Mouse (Mus musculus): ENCODE measurements around the gene Tdrd7.

Tdrd7 gene

DNA sequence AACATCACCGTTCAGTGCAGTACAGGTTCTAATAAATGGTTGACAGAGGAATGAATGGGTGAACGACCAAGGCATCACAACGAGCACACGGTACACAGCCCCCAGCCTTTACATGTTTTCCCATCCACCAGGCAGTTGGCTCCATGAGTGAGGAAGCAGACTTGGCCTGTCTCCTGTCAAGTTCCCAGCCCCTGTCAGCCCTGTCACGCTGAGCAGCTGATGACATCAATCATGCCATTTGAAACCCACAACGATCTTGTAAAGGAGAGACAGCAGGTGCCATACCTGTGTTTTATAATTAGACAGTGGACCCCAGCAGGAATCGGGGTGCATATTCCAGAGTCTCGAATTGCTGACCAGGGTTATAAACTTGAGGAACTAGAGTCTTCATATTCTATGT is 78.2 kb downstream of the Tdrd7 start:
- no peak for DNase-seq

DNA sequence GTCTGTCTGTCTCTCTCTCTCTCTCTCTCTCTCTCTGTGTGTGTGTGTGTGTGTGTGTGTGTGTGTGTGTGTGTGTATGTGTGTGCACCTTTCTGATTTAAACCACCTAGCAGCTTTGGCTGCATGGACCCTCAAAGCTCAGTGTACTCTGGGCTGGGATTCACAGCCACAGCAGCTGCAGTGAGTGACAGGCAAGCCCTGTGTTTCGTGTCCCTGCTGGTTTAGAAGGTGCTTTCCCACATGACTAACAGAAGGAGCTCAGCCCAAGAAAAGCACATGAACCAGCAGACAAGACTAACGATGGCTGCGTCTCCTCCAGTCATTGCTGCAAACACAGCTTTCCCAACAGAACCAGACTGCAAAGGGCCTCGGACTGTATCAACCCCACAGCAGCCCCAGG is 82.8 kb downstream of the Tdrd7 start:
- no peak for DNase-seq

- no peak for DNase-seq
Measured at GRCm38 (mm10) chr4:46048418-46048817, 83.3 kb downstream of the Tdrd7 start.

- no peak for DNase-seq
Measured at GRCm38 (mm10) chr4:46053323-46054107, 88.4 kb downstream of the Tdrd7 start.

GRCm38 (mm10) chr4:46056163-46056562 is 91.0 kb downstream of the Tdrd7 start:
- DNase-seq, result no peak

DNA sequence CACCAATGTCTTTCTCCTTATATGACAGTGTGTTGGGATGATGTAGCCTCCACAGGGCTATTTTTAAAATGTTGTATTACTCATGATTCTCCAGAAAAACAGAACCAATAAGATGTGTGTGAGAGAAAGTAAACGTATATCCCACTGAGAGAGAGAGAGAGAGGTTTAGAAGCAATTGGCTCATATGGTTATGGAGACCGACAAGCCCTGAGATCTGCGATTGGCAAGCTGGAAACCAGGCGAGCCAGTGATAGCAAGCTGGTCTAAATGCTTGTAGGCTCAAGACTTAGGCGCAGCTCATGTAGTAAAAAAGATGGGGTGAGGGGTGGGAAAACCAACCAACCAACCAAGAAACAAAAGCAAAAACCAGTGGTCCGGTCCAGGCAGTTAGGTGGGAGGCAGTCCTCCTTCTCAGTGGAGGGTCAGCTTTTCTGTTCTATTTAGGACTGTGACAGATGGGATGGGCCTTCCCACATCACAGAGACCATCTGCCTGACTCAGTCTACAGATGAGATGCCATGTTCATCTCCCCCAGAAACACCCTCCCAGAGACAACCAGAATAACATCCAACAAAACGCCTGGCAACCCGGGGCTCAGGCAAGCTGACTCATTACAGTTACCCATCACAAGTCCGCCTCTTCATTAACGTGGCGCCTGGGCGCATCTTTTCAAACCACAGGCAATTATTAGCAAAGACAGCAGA is 96.3 kb downstream of the Tdrd7 start:
- DNase-seq, result no peak

GRCm38 (mm10) chr4:46063841-46064240 is 98.7 kb downstream of the Tdrd7 start:
- DNase-seq, result no peak

DNA sequence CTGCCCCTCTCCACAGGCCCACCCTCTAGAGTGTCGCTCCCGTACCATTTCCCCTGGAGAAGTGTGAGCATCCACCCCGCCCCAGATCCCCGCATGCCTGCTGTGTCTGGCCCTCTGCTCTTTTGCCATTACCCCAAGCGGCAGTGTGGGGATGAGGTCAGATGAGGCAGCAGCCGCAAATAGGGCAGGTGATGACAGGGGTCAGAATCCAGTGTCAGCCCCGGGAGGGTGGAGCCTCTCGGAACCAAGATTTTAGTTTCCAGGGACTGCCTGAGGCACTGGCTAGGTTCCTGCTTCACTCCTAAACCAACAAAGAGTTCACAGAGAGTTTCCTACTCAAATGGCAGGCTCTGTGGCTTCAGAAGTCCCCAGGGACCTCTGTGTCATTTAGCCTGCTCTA is 99.1 kb downstream of the Tdrd7 start:
- no peak for DNase-seq

GRCm38 (mm10) chr4:46064961-46065360 is 99.8 kb downstream of the Tdrd7 start:
- no peak for DNase-seq

DNA sequence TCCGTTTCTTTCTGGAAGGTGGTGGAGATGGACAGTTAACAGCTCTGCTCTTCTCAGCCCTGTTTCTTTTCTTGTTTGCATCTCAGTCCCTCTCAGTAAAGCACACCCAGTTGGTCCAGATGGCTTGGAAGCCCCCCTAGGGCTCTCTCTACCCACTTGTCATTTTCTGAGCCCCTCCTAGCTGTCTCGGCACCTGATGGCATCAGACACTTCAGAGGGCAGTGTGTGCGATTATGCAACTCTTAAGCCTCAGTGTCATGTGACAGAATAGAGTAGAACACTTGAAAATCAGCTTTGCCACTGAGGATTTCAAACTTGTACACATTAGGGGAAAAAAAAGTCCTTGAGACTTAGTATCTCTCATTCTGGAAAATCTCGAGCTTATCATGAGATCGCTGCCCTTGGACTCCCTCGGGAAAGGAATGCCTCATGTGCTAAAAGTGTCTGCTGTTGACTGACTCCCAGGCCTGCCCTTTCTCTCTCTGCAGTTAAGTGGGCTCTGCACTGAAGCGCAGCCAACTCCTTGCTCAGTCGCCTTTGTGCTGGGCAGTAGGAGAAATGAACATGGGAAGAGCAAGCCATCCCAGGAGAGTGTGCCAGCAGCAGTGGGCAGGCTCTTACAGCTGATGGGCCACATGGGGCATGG is 100.7 kb downstream of the Tdrd7 start:
- no peak for DNase-seq

DNA sequence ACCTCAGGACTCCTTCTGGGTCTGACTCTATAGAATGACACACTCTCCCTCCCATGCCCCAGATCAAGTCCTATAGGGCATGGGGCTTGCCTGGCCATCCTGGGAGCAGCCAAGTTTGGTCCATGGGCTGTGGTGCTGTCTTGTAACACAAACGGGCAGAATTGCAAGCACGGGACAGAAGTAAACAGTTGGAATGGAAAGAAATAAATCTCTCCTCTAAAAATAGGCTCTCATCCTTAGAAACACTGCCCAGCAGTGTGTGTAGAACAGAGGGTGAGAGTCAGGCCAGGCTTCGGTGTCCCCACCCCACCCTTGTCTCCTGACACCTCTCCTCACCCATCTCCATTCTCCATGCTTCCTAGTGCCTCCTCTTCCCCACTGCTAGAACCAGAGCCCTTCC is 102.9 kb downstream of the Tdrd7 start:
- no peak for DNase-seq

DNA sequence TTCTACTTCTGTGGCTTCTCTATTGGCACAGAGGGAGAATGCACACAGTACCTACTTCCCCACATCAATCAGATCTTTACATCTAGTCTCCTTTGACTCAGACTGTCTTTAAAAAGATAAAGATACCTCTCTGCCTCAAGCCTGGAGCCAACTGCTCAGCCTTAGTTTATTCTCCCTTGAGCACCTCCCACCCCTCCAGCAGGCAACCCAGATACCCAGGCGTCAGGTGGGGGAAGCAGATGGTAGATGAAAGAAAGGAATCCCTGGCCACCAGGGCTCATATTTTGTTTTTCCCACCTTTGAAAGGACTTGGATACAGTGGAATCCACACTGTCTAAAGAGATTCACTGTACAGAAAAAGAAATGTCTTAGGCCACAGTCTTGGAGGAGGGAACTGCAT is 103.4 kb downstream of the Tdrd7 start:
- DNase-seq, result no peak

GRCm38 (mm10) chr4:46069851-46070482 is 104.8 kb downstream of the Tdrd7 start:
- peak; percentile 77 for DNase-seq

GRCm38 (mm10) chr4:46072631-46073030 is 107.5 kb downstream of the Tdrd7 start:
- no peak for DNase-seq

DNA sequence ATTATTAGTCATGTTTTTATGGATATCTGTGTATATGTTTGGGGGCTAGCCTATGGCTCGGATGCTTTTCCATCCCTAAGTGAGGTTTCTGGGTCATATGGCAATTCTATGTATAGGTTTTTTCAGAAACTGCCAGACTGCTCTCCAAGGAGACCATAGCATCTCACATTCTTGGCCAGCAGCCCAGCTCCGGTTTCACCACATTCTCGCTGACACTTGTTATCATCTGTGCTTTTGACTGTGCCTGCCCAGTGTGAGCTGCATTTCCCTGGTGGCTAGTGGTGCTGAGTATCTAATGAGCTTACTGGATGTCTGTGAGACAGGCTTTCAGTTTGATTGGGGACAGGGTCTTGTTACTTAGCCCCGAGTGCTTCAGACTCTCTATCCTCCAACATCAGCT is 108.6 kb downstream of the Tdrd7 start:
- peak; percentile 68 for DNase-seq

- no peak for DNase-seq
Measured at GRCm38 (mm10) chr4:46075664-46076063, 110.5 kb downstream of the Tdrd7 start.

DNA sequence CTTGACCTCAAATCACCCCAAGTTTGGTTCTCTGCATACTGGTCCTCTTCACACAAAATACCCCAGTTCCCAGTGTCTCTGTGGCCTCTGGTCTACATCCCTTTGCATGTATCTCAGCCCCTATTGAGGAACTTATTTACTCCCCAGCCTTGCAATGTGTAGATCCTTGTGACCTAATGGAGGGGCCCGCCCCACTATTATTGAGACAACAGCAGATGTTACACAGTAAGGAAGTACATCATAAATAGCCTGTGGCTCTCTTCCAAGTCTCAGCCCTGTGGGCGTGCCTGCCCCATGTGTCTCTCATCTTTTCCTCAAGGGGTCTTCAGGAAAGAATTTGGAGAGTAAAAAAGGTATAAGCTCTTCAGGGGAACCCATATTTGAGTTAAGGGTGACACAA is 111.8 kb downstream of the Tdrd7 start:
- no peak for DNase-seq

DNA sequence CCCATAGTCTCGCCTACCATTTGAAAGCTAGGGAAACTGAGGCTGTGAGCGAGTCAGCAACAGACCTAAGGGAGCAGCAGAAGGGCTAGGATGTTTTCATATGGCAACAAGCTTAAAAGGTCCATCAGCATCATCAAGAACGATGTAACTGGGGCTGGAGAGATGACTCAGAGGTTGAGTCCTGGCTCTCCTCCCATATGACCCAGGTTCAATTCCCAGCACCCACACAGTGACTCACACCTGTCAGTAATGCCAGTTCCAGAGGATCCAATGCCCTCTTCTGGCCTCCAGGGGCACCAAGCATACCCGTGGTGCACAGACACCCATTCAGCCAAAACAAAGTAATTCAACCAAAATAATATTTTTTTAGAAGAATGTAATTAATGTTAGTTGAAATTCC is 115.1 kb downstream of the Tdrd7 start:
- no peak for DNase-seq

DNA sequence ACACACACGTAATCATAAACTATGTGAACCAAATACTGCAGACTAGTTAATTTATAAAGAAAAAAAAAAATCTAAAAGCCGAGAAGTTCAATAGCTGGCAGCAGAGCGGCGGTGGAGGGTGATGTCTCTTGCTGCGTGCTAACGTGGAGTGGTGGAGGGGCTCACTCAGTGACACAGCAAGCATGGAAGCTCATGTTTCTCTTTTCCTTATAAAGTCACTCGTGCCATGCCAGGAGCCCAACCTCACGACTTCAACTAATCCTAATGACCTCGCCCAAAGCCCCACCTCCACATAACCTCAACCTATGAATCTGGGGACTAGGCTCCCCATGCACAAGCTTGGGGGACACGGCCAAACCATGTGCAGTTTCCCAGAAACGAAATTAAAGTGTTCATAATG is 117.4 kb downstream of the Tdrd7 start:
- DNase-seq, result no peak
